Mouse (Mus musculus) embryonic facial prominence, embryonic 15.5 days (tissue): Measurements from ENCODE around the gene Ttc7. TPM values are rescaled to one million over a fixed set of nuclear protein-coding genes. Genes with fewer than 3 reads are reported as not detected.

Source experiments
- ATAC-seq: fragments of 200-750 bp; cut with Nextera tagmentation; 2 replicates; pipeline ENCODE4 v1.8.0; 2017; ENCODE audit warnings: low read depth, moderate TSS enrichment; ENCODE audit not compliant: insufficient number of reproducible peaks, low FRiP score, low TSS enrichment
- H3K27ac ChIP-seq: fragments of 300-500 bp; sonication (generic); replicated peaks from 2 replicates; pipeline ENCODE4 v1.5.1; 2015; ENCODE audit warnings: mild to moderate bottlenecking, inconsistent platforms
- H3K27me3 ChIP-seq: fragments of 300-500 bp; sonication (generic); 2 replicates; pipeline ENCODE4 v1.6.1; 2015; ENCODE audit warnings: inconsistent platforms
- H3K36me3 ChIP-seq: fragments of 300-500 bp; sonication (generic); 2 replicates; pipeline ENCODE4 v1.6.1; 2015; ENCODE audit warnings: mild to moderate bottlenecking, inconsistent platforms
- H3K4me1 ChIP-seq: fragments of 300-500 bp; sonication (generic); 2 replicates; pipeline ENCODE4 v1.6.1; 2015; ENCODE audit warnings: inconsistent platforms
- H3K4me2 ChIP-seq: fragments of 300-500 bp; sonication (generic); replicated peaks from 2 replicates; pipeline ENCODE4 v1.6.1; 2015; ENCODE audit warnings: mild to moderate bottlenecking, inconsistent platforms
- H3K4me3 ChIP-seq: fragments of 300-500 bp; sonication (generic); replicated peaks from 2 replicates; pipeline ENCODE4 v1.5.1; 2015; ENCODE audit warnings: mild to moderate bottlenecking, inconsistent platforms
- H3K9ac ChIP-seq: fragments of 300-500 bp; sonication (generic); 2 replicates; pipeline ENCODE4 v1.6.1; 2015; ENCODE audit warnings: inconsistent platforms
- H3K9me3 ChIP-seq: fragments of 300-500 bp; sonication (generic); replicated peaks from 2 replicates; pipeline ENCODE4 v1.6.1; 2016; ENCODE audit warnings: inconsistent platforms
- WGBS: fragments of 180-500 bp; shearing (Covaris S2); methylation state at CpG from one replicate; pipeline ENCODE4 v1.1.7; 2015; 5-methylcytosine and 5-hydroxymethylcytosine counted together
- polyA plus RNA-seq: library from polyadenylated mRNA; unstranded; fragments of >200 nt; fragmentation: Nextera tagmentation; extraction: Ambion mirVana; gene quantifications from 2 replicates; pipeline ENCODE4 v1.2.1, GENCODE M21; 2015

Gene Ttc7
- polyA plus RNA-seq, 1 experiment from 2014 or later = 17.3 TPM

GRCm38 (mm10) chr17:87315021-87315531 is 32.4 kb downstream of the Ttc7 start:
- Histone ChIP-seq H3K4me2 (peak overlapping the region; percentile 32), H3K36me3 (0 out of 2 replicates have a peak, but pooled peaks cover 3% of the 10 kb centered on the region)
- ATAC-seq = peak; percentile 51

DNA sequence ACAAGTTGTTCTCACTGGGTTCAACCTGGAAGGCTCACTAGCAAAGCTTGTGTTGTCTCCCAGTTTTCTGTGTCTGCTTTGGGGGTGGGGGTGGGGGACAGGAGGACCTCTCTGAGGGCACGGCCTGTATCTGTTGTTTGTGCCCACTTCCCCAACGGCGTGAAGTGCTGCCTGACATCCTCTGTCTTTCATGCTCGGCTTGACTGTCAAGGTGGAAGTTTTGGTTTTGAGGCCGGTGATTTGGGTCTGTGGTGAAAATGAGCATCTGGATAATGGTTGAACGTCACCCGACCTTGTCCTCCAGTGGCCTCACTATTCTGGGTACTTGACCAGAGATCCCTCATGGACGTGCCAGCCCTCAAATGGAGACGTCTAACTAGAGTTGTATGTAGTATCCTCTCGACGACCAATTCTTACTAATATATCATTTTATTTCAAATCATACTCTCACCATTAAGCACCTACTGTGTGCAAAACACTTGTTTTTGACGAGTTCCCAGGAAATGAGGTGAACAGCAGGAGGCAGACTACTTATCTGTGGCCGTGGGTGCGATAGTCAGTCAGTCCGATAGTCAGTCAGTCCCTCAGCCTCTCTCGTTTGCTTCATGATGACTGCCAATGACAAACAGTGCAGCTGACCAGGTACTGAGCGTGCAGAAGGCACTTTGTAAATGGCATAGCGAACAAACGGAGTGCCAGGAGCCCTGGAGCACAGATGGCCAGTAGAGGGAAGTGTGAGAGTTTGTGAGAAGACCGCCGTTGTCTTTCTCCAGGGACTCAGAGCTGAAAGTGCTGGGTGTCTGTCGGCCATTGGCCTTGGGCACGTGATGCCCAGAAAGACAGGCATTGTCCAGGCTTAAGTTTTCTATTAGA is 33.4 kb downstream of the Ttc7 start:
- no peak for ATAC-seq
- 0 out of 2 replicates have a peak, but pooled peaks cover 3% of the 10 kb centered on the region for H3K36me3 ChIP-seq
- H3K27me3 ChIP-seq = no peaks in the 10 kb centered on the region
- H3K4me1 ChIP-seq = peaks cover 38% of the 10 kb centered on the region
- WGBS = 77% methylated on average over 23 of the region's 23 CpGs
- no peaks in the 10 kb centered on the region for H3K9me3 ChIP-seq
- no peak overlapping the region for H3K9ac ChIP-seq
- no peak overlapping the region for H3K27ac ChIP-seq
- H3K4me3 ChIP-seq = no peak overlapping the region
- no peak overlapping the region for H3K4me2 ChIP-seq

More at GRCm38 (mm10) chr17:87315021-87315531, 32.4 kb downstream of the Ttc7 start:
- WGBS = 4% methylated on average over 9 of the region's 9 CpGs
- Histone ChIP-seq H3K4me3 (no peak overlapping the region), H3K9ac (no peak overlapping the region), H3K9me3 (no peaks in the 10 kb centered on the region), H3K27ac (0 out of 2 replicates have a peak overlapping the region, but pooled peaks have one; percentile 4), H3K27me3 (no peaks in the 10 kb centered on the region), H3K4me1 (peaks cover 38% of the 10 kb centered on the region)

GRCm38 (mm10) chr17:87317271-87317670 is 34.6 kb downstream of the Ttc7 start:
- 30% methylated on average over 6 of the region's 6 CpGs for WGBS
- no peak overlapping the region for H3K4me2 ChIP-seq
- H3K27me3 ChIP-seq = no peaks in the 10 kb centered on the region
- ATAC-seq = no peak
- no peaks in the 10 kb centered on the region for H3K9me3 ChIP-seq
- H3K9ac ChIP-seq = no peak overlapping the region
- peaks cover 38% of the 10 kb centered on the region for H3K4me1 ChIP-seq
- no peak overlapping the region for H3K4me3 ChIP-seq
- H3K27ac ChIP-seq = 0 out of 2 replicates have a peak overlapping the region, but pooled peaks have one; percentile 2
- 0 out of 2 replicates have a peak, but pooled peaks cover 3% of the 10 kb centered on the region for H3K36me3 ChIP-seq

DNA sequence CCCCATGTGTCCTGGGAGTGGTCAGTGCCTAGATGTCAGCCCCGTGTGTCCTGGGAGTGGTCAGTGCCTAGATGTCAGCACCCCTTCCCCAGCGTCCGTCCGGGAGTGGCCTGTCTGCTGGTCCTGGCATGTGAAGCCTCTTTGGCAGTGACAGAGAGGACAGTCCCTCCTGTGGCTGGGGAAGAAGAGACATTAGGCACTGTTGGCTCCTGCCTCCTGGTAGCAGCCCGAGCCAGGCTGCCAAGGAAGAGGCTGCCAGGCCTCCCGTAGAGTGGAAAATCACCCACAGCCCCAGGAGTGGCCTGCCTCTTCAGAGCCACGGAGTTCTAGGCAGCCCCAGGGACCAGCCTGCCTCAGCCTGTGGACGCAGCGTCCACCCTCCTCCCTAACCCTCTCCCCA is 35.3 kb downstream of the Ttc7 start:
- no peaks in the 10 kb centered on the region for H3K27me3 ChIP-seq
- H3K36me3 ChIP-seq = 0 out of 2 replicates have a peak, but pooled peaks cover 3% of the 10 kb centered on the region
- H3K9me3 ChIP-seq = no peaks in the 10 kb centered on the region
- H3K4me2 ChIP-seq = no peak overlapping the region
- WGBS = 64% methylated on average over 9 of the region's 9 CpGs
- H3K27ac ChIP-seq = no peak overlapping the region
- H3K4me1 ChIP-seq = peaks cover 36% of the 10 kb centered on the region
- H3K4me3 ChIP-seq = no peak overlapping the region
- ATAC-seq = no peak
- H3K9ac ChIP-seq = no peak overlapping the region

GRCm38 (mm10) chr17:87321673-87322072 is 39.0 kb downstream of the Ttc7 start:
- 91% methylated on average over 1 of the region's 1 CpGs for WGBS
- Histone ChIP-seq H3K4me1 (peaks cover 20% of the 10 kb centered on the region), H3K9me3 (no peaks in the 10 kb centered on the region), H3K4me2 (no peak overlapping the region), H3K9ac (no peak overlapping the region), H3K27ac (no peak overlapping the region), H3K27me3 (no peaks in the 10 kb centered on the region), H3K4me3 (no peak overlapping the region), H3K36me3 (0 out of 2 replicates have a peak, but pooled peaks cover 3% of the 10 kb centered on the region)
- no peak for ATAC-seq

DNA sequence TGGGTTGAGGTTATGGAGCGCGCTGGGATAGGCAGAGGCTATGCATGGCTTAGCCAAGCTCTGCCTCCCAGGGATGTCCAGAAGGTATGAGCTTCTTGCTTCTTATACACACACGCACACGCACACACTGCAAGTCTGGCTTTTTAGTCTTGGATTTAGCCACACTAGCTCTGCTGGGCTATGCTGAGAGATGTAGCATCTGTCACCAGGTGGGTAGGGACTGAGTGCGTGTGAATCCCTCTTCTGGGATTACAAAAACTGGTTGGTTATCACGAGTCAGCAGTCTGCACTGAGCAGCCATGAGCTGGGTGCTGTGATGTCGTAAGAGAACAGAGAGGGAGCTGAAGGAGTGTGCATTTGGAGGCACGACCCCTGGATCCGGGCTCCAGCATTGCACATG is 40.5 kb downstream of the Ttc7 start:
- Histone ChIP-seq H3K9ac (no peak overlapping the region), H3K9me3 (no peaks in the 10 kb centered on the region), H3K27me3 (no peaks in the 10 kb centered on the region), H3K4me3 (no peak overlapping the region), H3K4me1 (peaks cover 22% of the 10 kb centered on the region), H3K27ac (no peak overlapping the region), H3K36me3 (0 out of 2 replicates have a peak, but pooled peaks cover 3% of the 10 kb centered on the region), H3K4me2 (no peak overlapping the region)
- WGBS = 77% methylated on average over 9 of the region's 9 CpGs
- ATAC-seq = no peak

DNA sequence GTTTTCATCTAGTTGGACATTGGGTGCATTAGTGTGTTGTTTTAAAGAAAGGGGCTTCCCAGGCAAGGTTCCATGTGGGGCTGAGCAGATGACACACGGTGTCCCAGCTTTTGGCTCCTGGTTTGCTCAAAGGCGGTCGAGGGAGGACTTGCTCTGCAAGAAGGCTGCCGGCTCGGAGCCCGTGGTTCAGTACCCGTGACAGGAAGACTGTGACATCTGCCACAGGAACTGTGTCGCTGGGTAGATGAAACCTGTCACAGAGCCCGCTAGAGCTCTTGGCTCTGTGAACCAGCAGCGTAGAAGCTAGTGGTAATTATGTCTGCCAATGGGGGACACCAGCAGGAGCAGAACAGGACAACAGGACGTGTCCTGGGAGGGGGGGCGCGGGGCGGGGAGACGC is 42.8 kb downstream of the Ttc7 start:
- 78% methylated on average over 15 of the region's 15 CpGs for WGBS
- Histone ChIP-seq H3K4me1 (peaks cover 32% of the 10 kb centered on the region), H3K27me3 (0 out of 2 replicates have a peak, but pooled peaks cover 5% of the 10 kb centered on the region), H3K27ac (no peak overlapping the region), H3K4me3 (no peak overlapping the region), H3K9ac (no peak overlapping the region), H3K9me3 (no peaks in the 10 kb centered on the region), H3K4me2 (no peak overlapping the region), H3K36me3 (no peaks in the 10 kb centered on the region)
- ATAC-seq = no peak

GRCm38 (mm10) chr17:87326987-87327386 is 44.3 kb downstream of the Ttc7 start:
- WGBS = 33% methylated on average over 6 of the region's 6 CpGs
- H3K27ac ChIP-seq = no peak overlapping the region
- H3K36me3 ChIP-seq = no peaks in the 10 kb centered on the region
- no peaks in the 10 kb centered on the region for H3K9me3 ChIP-seq
- H3K9ac ChIP-seq = no peak overlapping the region
- H3K4me2 ChIP-seq = no peak overlapping the region
- no peak overlapping the region for H3K4me3 ChIP-seq
- ATAC-seq = no peak
- H3K27me3 ChIP-seq = 0 out of 2 replicates have a peak, but pooled peaks cover 5% of the 10 kb centered on the region
- H3K4me1 ChIP-seq = peaks cover 46% of the 10 kb centered on the region

- Histone ChIP-seq H3K9me3 (no peaks in the 10 kb centered on the region), H3K27ac (no peak overlapping the region), H3K9ac (no peak overlapping the region), H3K36me3 (no peaks in the 10 kb centered on the region), H3K4me2 (no peak overlapping the region), H3K4me1 (peaks cover 53% of the 10 kb centered on the region), H3K4me3 (no peak overlapping the region), H3K27me3 (0 out of 2 replicates have a peak, but pooled peaks cover 5% of the 10 kb centered on the region)
- WGBS = 72% methylated on average over 8 of the region's 8 CpGs
- no peak for ATAC-seq
These were observed 45.0 kb downstream of the Ttc7 start for GRCm38 (mm10) chr17:87327645-87328044.

DNA sequence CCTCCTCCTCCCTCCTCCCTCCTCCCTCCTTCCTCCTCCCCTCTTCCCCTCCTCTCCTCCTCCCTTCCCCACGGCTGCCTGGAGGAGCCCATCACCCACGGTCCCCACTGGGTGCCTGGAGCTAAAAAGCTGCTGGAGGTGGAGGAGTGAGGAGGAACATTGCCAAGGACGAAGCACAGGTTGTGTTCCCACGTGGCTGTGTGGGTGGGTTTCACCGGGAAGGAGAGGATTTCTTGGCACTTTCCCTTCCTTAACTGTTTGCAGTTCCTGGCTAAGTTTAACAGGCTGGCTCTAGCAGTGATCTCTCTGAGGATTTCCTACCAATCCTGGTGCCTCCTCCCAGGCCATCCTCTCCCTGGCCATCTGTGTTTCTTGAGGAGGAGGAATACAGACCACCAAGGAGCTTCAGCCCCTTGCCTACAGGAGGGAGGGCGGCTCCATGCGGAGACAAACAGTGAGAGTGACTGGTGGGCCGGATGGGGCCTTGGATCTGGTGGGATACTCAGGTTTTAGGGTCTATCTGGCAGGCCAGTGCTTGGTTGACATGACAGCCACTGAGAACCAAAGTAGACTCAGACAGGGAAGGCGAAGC is 45.6 kb downstream of the Ttc7 start:
- H3K4me1 ChIP-seq = peaks cover 57% of the 10 kb centered on the region

GRCm38 (mm10) chr17:87329144-87329700 is 46.5 kb downstream of the Ttc7 start:
- H3K27me3 ChIP-seq = 0 out of 2 replicates have a peak, but pooled peaks cover 5% of the 10 kb centered on the region
- no peak overlapping the region for H3K27ac ChIP-seq
- no peak overlapping the region for H3K4me3 ChIP-seq
- WGBS = 90% methylated on average over 18 of the region's 18 CpGs
- no peaks in the 10 kb centered on the region for H3K9me3 ChIP-seq
- no peak for ATAC-seq
- H3K36me3 ChIP-seq = no peaks in the 10 kb centered on the region
- no peak overlapping the region for H3K9ac ChIP-seq
- H3K4me1 ChIP-seq = peaks cover 57% of the 10 kb centered on the region
- no peak overlapping the region for H3K4me2 ChIP-seq

More for the DNA sequence above, 45.6 kb downstream of the Ttc7 start:
- no peak overlapping the region for H3K27ac ChIP-seq
- WGBS = 41% methylated on average over 8 of the region's 9 CpGs
- H3K9ac ChIP-seq = no peak overlapping the region
- H3K9me3 ChIP-seq = no peaks in the 10 kb centered on the region
- H3K4me2 ChIP-seq = no peak overlapping the region
- ATAC-seq = no peak
- H3K27me3 ChIP-seq = 0 out of 2 replicates have a peak, but pooled peaks cover 5% of the 10 kb centered on the region
- H3K36me3 ChIP-seq = no peaks in the 10 kb centered on the region
- no peak overlapping the region for H3K4me3 ChIP-seq
